ENCODE assay signal across 8 mouse cellular contexts in genomic region chr13:19394171-19394570, GRCm38 (mm10). TPM values are rescaled to one million over a fixed set of nuclear protein-coding genes. Genes with fewer than 3 reads are reported as not detected.
DNase-seq lines count a peak whose midpoint lies in the region; ATAC-seq and TF ChIP-seq lines count a peak whose summit lies in the region.

No protein-coding gene starts in this region.

- ATAC-seq in liver, embryonic 16.5 days (ENCODE audit: low read depth), result no peak

- H3K27me3 ChIP-seq in cerebellum, adult 2 months (ENCODE audit: control insufficient read depth, insufficient read depth, low read length), result no peaks in the 10 kb centered on the region
- no peaks in the 10 kb centered on the region for H3K27me3 ChIP-seq in liver, embryonic 16.5 days (ENCODE audit: control insufficient read depth, insufficient read depth, low read depth, low read length)
- no peaks in the 10 kb centered on the region for H3K27me3 ChIP-seq in thymus, adult 2 months (ENCODE audit: control insufficient read depth, insufficient read depth, low read length)

- TF ChIP-seq CTCF in cerebellum, adult 2 months (IDR thresholded peaks at IDR 0.05; ENCODE audit: borderline replicate concordance, insufficient read depth, low read depth, low read length), result no peak
- no peak for TF ChIP-seq CTCF in thymus, adult 2 months (IDR thresholded peaks at IDR 0.05; ENCODE audit: borderline replicate concordance, control insufficient read depth, extremely low read depth, insufficient read depth, low read length, poor library complexity)

- peak overlapping the region; percentile 38 for H3K4me2 ChIP-seq in liver, embryonic 16.5 days (ENCODE audit: low read depth, low read length)

- no peaks in the 10 kb centered on the region for H3K36me3 ChIP-seq in liver, embryonic 16.5 days (ENCODE audit: control insufficient read depth, insufficient read depth)
- H3K36me3 ChIP-seq in thymus, adult 2 months (ENCODE audit: control insufficient read depth, insufficient read depth, low read length), result no peaks in the 10 kb centered on the region

- peak; percentile 39 to 41 for DNase-seq in cerebellum, adult 2 months
- DNase-seq in cerebellum, adult 11 months, result no peak
- peak; percentile 48 for DNase-seq in brain, adult 2 months (ENCODE audit: low read depth, low spot score)
- peak; percentile 10 to 15 for DNase-seq in heart, postnatal 10 days
- DNase-seq in retina, embryonic 14.5 days (ENCODE audit: low spot score), result peak; percentile 17
- DNase-seq in thymus, adult 2 months, result no peak
- DNase-seq in frontal cortex, postnatal 14 days (ENCODE audit: low spot score in 2 of 2), result no peak

- peak; percentile 18; the same call in 1 of the 2 replicates for TF ChIP-seq POLR2A in cerebellum, adult 2 months (IDR thresholded peaks at IDR 0.05; ENCODE audit: borderline replicate concordance, insufficient read depth, low read length)
- no peak for TF ChIP-seq POLR2A in thymus, adult 2 months (IDR thresholded peaks at IDR 0.05; ENCODE audit: control insufficient read depth, extremely low read depth, insufficient read depth, low read length, poor library complexity)

- peaks cover 16% of the 10 kb centered on the region for H3K4me1 ChIP-seq in cerebellum, adult 2 months (ENCODE audit: control insufficient read depth, insufficient read depth, low read length)
- H3K4me1 ChIP-seq in liver, embryonic 16.5 days (ENCODE audit: control insufficient read depth, low read depth, low read length), result peaks cover 10% of the 10 kb centered on the region
- H3K4me1 ChIP-seq in thymus, adult 2 months (replicated peaks; ENCODE audit: control insufficient read depth, insufficient read depth, low read length), result peaks cover 3% of the 10 kb centered on the region; the same call in 1 of the 2 replicates

- peak overlapping the region; percentile 93 for H3K4me3 ChIP-seq in cerebellum, adult 2 months (replicated peaks; ENCODE audit: insufficient read depth, low read depth, low read length)
- no peak overlapping the region for H3K4me3 ChIP-seq in liver, embryonic 16.5 days (ENCODE audit: low read depth, low read length)
- H3K4me3 ChIP-seq in thymus, adult 2 months (ENCODE audit: control insufficient read depth, insufficient read depth, low read length), result no peak overlapping the region

- 51% methylated on average over 4 of the region's 4 CpGs for WGBS in cerebellum, adult 2 months
- WGBS in liver, embryonic 16.5 days (ENCODE audit: insufficient replicate concordance), result 43% methylated on average over 4 of the region's 4 CpGs
- WGBS in thymus, adult 2 months, result 91% methylated on average over 4 of the region's 4 CpGs

- H3K27ac ChIP-seq in cerebellum, adult 2 months (ENCODE audit: insufficient read depth, low read length), result peak overlapping the region; percentile 32
- no peak overlapping the region for H3K27ac ChIP-seq in liver, embryonic 16.5 days (ENCODE audit: low read length)
- no peak overlapping the region for H3K27ac ChIP-seq in thymus, adult 2 months (ENCODE audit: control insufficient read depth, insufficient read depth, low read length)

- intact Hi-C loops in heart, postnatal 10 days (cut with DNase I), result no loop called here

- no peak overlapping the region for H3K9ac ChIP-seq in liver, embryonic 16.5 days (ENCODE audit: low read depth, low read length)

- H3K9me3 ChIP-seq in liver, embryonic 16.5 days (replicated peaks; ENCODE audit: control insufficient read depth, low read length), result no peaks in the 10 kb centered on the region

RNA-seq across cellular contexts. Expression of gene Stard3nl, which starts 1.4 kb away (rescaled TPM):
- 85.8 and 86.2 TPM in 2 replicates for polyA plus RNA-seq in cerebellum, adult 2 months (2012; rRNA removed)
- total RNA-seq in heart, postnatal 10 days (2021), result 10 to 100 TPM; 19.0 to 22.9 TPM
- 22.2 and 23.0 TPM in 2 replicates for polyA plus RNA-seq in liver, embryonic 16.5 days (2015; fragmentation: Nextera tagmentation; extraction: Ambion mirVana)
- 14.5 and 17.7 TPM in 2 replicates for polyA plus RNA-seq in thymus, adult 2 months (2012; rRNA removed)

Comparison
In these comparisons a context has a peak if more than half of its experiments do, and no peak if none do; other contexts are left out.
1. DNase-seq: peak in cerebellum, adult 2 months (2 of 2), brain, adult 2 months (single experiment), heart, postnatal 10 days (2 of 2) and retina, embryonic 14.5 days (single experiment); none in cerebellum, adult 11 months (single experiment), thymus, adult 2 months (single experiment) and frontal cortex, postnatal 14 days (0 of 2).